ENCODE assay signal across 8 mouse cellular contexts in the genomic region with DNA sequence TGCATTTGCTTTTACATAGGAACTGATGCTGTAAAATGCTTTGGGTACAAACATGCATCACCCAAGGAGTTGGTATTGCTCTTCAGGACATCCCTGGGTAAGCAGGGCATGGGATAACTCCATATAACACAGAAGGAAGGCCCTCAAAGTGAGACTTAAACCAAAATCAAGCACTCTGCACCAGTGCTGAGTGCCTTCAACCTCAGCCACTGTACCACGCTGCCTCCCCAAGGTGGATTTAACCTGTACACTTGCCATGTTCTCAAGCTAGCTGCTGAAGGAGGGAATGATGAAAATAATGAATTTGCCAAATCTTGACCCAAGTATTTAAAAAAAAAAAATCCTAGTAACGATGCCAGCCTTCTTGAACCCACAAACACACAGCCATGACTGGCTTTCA. TPM values are rescaled to one million over a fixed set of nuclear protein-coding genes. Genes with fewer than 3 reads are reported as not detected.
DNase-seq lines count a peak whose midpoint lies in the region; ATAC-seq and TF ChIP-seq lines count a peak whose summit lies in the region.

No protein-coding gene starts in this region.

- peak overlapping the region; percentile 71 for H3K9ac ChIP-seq in lung, embryonic 15.5 days
- peak overlapping the region; percentile 74; the same call in 1 of the 2 replicates for H3K9ac ChIP-seq in intestine, embryonic 14.5 days (ENCODE audit: low read length)
- no peak overlapping the region for H3K9ac ChIP-seq in neural tube, embryonic 12.5 days

- H3K4me3 ChIP-seq in lung, embryonic 15.5 days = peak overlapping the region; percentile 82
- H3K4me3 ChIP-seq in intestine, embryonic 14.5 days (ENCODE audit: low read depth, low read length) = peak overlapping the region; percentile 72
- H3K4me3 ChIP-seq in neural tube, embryonic 12.5 days = no peak overlapping the region; the same call in 1 of the 2 replicates
- H3K4me3 ChIP-seq in gastrocnemius, adult 2 months = no peak overlapping the region; the same call in 1 of the 2 replicates

- H3K27ac ChIP-seq in lung, embryonic 15.5 days = no peak overlapping the region
- no peak overlapping the region for H3K27ac ChIP-seq in intestine, embryonic 14.5 days (ENCODE audit: low read depth)
- H3K27ac ChIP-seq in neural tube, embryonic 12.5 days = no peak overlapping the region
- no peak overlapping the region for H3K27ac ChIP-seq in gastrocnemius, adult 2 months

- peak overlapping the region; percentile 64 for H3K4me2 ChIP-seq in lung, embryonic 15.5 days
- H3K4me2 ChIP-seq in intestine, embryonic 14.5 days (ENCODE audit: low read length) = peak overlapping the region; percentile 85
- H3K4me2 ChIP-seq in neural tube, embryonic 12.5 days (replicated peaks) = peak overlapping the region; percentile 69

- no peak for TF ChIP-seq CTCF in gastrocnemius, adult 2 months (IDR thresholded peaks at IDR 0.05)

- 50% methylated on average over 2 of the region's 2 CpGs for WGBS in lung, embryonic 15.5 days
- WGBS in intestine, embryonic 14.5 days = 60% methylated on average over 2 of the region's 2 CpGs
- WGBS in neural tube, embryonic 12.5 days = 54% methylated on average over 2 of the region's 2 CpGs

- H3K9me3 ChIP-seq in lung, embryonic 15.5 days = no peaks in the 10 kb centered on the region
- H3K9me3 ChIP-seq in intestine, embryonic 14.5 days (ENCODE audit: control insufficient read depth, low read length) = no peaks in the 10 kb centered on the region
- H3K9me3 ChIP-seq in neural tube, embryonic 12.5 days = no peaks in the 10 kb centered on the region

- peaks cover 18% of the 10 kb centered on the region for H3K4me1 ChIP-seq in lung, embryonic 15.5 days
- peaks cover 13% of the 10 kb centered on the region for H3K4me1 ChIP-seq in intestine, embryonic 14.5 days (replicated peaks; ENCODE audit: control insufficient read depth, insufficient read depth, low read length)
- H3K4me1 ChIP-seq in neural tube, embryonic 12.5 days = peaks cover 11% of the 10 kb centered on the region; the same call in 1 of the 2 replicates

- no peaks in the 10 kb centered on the region for H3K36me3 ChIP-seq in lung, embryonic 15.5 days
- H3K36me3 ChIP-seq in intestine, embryonic 14.5 days (ENCODE audit: control insufficient read depth, insufficient read depth, low read length) = no peaks in the 10 kb centered on the region
- no peaks in the 10 kb centered on the region for H3K36me3 ChIP-seq in neural tube, embryonic 12.5 days

- intact Hi-C loops in gastrocnemius, adult 2 months (cut with DNase I) = loop anchor here (10.0 kb wide), 1 partner anchor 917 kb away; no protein-coding TSS in a partner anchor
- intact Hi-C loops in left cerebral cortex, postnatal 10 days (cut with DNase I) = no loop called here

- no peak for DNase-seq in lung, adult 18-20 months
- peak; percentile 28 for DNase-seq in embryo, embryonic 10.5 days (ENCODE audit: low spot score)
- no peak for DNase-seq in intestine, embryonic 14.5 days (ENCODE audit: low spot score)
- no peak for DNase-seq in gastrocnemius, adult 2 months
- no peak for DNase-seq in left cerebral cortex, postnatal 10 days (ENCODE audit: extremely low spot score in 1 of 2, low spot score in 2 of 2)
- no peak for DNase-seq in yolk sac, embryonic 10.5 days (ENCODE audit: low spot score)

- ATAC-seq in lung, embryonic 15.5 days (ENCODE audit: borderline replicate concordance, extremely low read depth, low FRiP score, low TSS enrichment) = no peak
- no peak for ATAC-seq in intestine, embryonic 14.5 days (replicated peaks; ENCODE audit: low FRiP score, low TSS enrichment, low read depth)
- ATAC-seq in neural tube, embryonic 12.5 days (ENCODE audit: low FRiP score, low read depth) = no peak

- no peaks in the 10 kb centered on the region for H3K27me3 ChIP-seq in lung, embryonic 15.5 days
- no peaks in the 10 kb centered on the region for H3K27me3 ChIP-seq in intestine, embryonic 14.5 days (replicated peaks; ENCODE audit: control insufficient read depth, insufficient read depth, low read length)
- H3K27me3 ChIP-seq in neural tube, embryonic 12.5 days (replicated peaks) = no peaks in the 10 kb centered on the region

RNA-seq across cellular contexts. Expression of a gene that starts 1.3 kb away (rescaled TPM):
- polyA plus RNA-seq in lung, embryonic 15.5 days (2015; fragmentation: Nextera tagmentation; extraction: Ambion mirVana) = 15.5 and 18.4 TPM in 2 replicates
- 12.1 and 13.6 TPM in 2 replicates for polyA plus RNA-seq in intestine, embryonic 14.5 days (2014; fragmentation: Nextera tagmentation; extraction: Ambion mirVana)
- polyA plus RNA-seq in neural tube, embryonic 12.5 days (2016; fragmentation: Nextera tagmentation; extraction: Ambion mirVana) = 18.1 and 20.8 TPM in 2 replicates
- total RNA-seq in gastrocnemius, adult 2 months (2021) = 1 to 10 TPM; 3.6 to 5.7 TPM
- total RNA-seq in left cerebral cortex, postnatal 10 days (2021) = 10 to 100 TPM; 44.1 to 44.3 TPM

Comparison
In these comparisons a context has a peak if more than half of its experiments do, and no peak if none do; other contexts are left out.
1. H3K4me3 ChIP-seq: peak in lung, embryonic 15.5 days (single experiment) and intestine, embryonic 14.5 days (single experiment); none in neural tube, embryonic 12.5 days (single experiment) and gastrocnemius, adult 2 months (single experiment).
2. Peak in every context shown above with its lines, with median percentiles within 50 percentile points of each other: H3K4me2 ChIP-seq.